Mouse (Mus musculus) NIH3T3 (cell line): ENCODE results near the gene Clcn3.

ENCODE experiments used
- DNase-seq: peaks from one replicate; pipeline ENCODE4 v3.0.0-alpha.2; 2012; ENCODE audit warnings: low read depth

The Clcn3 gene

GRCm38 (mm10) chr8:60868236-60868965 is 114.7 kb downstream of the Clcn3 start:
- DNase-seq, result no peak

GRCm38 (mm10) chr8:60867468-60868115 is 115.5 kb downstream of the Clcn3 start:
- no peak for DNase-seq

- DNase-seq, result peak; percentile 90
Observed at GRCm38 (mm10) chr8:60865504-60866114, 117.5 kb downstream of the Clcn3 start.

GRCm38 (mm10) chr8:60864875-60865274 is 118.2 kb downstream of the Clcn3 start:
- peak; percentile 48 for DNase-seq

- DNase-seq, result no peak
Observed at GRCm38 (mm10) chr8:60861783-60862182, 121.3 kb downstream of the Clcn3 start.

GRCm38 (mm10) chr8:60860749-60861148 is 122.4 kb downstream of the Clcn3 start:
- DNase-seq, result no peak
